ENCODE assay signal across 10 mouse cellular contexts in genomic region chrX:12959467-12960314, GRCm38 (mm10).
DNase-seq lines count a peak whose midpoint lies in the region; ATAC-seq and TF ChIP-seq lines count a peak whose summit lies in the region.
"Had no signal": no experiment of that assay in that cellular context is flagged by ENCODE, and none has a peak within 500 bp of the region (broad histone marks: within the 10 kb centered on the region; RNA-seq: fewer than 3 reads in every experiment).

No protein-coding gene starts in this region.

- no peaks in the 10 kb centered on the region for H3K36me3 ChIP-seq in midbrain, postnatal 0 days (ENCODE audit: insufficient read depth, low read length)
- H3K36me3 ChIP-seq in midbrain, embryonic 11.5 days (ENCODE audit: control insufficient read depth, insufficient read depth, low read length) = no peaks in the 10 kb centered on the region
- H3K36me3 ChIP-seq: embryonic facial prominence, embryonic 13.5 days; liver, embryonic 13.5 days had no signal

- H3K4me3 ChIP-seq in midbrain, postnatal 0 days (ENCODE audit: low read depth, low read length) = no peak overlapping the region
- no peak overlapping the region for H3K4me3 ChIP-seq in midbrain, embryonic 11.5 days (ENCODE audit: low read depth, low read length)
- H3K4me3 ChIP-seq: embryonic facial prominence, embryonic 13.5 days; liver, embryonic 13.5 days had no signal

- no peak overlapping the region for H3K4me2 ChIP-seq in midbrain, postnatal 0 days (ENCODE audit: low read depth, low read length, poor library complexity, severe bottlenecking)
- H3K4me2 ChIP-seq in midbrain, embryonic 11.5 days = no peak overlapping the region
- H3K4me2 ChIP-seq: embryonic facial prominence, embryonic 13.5 days; liver, embryonic 13.5 days had no signal

- TF ChIP-seq CTCF in midbrain, postnatal 0 days (IDR thresholded peaks at IDR 0.05) = no peak

- no peaks in the 10 kb centered on the region for H3K9me3 ChIP-seq in midbrain, postnatal 0 days (ENCODE audit: low read length)
- no peaks in the 10 kb centered on the region for H3K9me3 ChIP-seq in midbrain, embryonic 11.5 days (ENCODE audit: control insufficient read depth, low read length)
- H3K9me3 ChIP-seq: embryonic facial prominence, embryonic 13.5 days; liver, embryonic 13.5 days had no signal

- no peaks in the 10 kb centered on the region for H3K4me1 ChIP-seq in midbrain, postnatal 0 days (ENCODE audit: insufficient read depth, low read length)
- no peaks in the 10 kb centered on the region for H3K4me1 ChIP-seq in midbrain, embryonic 11.5 days (ENCODE audit: control insufficient read depth, insufficient read depth, low read length)
- H3K4me1 ChIP-seq: embryonic facial prominence, embryonic 13.5 days had no signal

- intact Hi-C loops in heart, postnatal 10 days (cut with DNase I) = no loop called here

- H3K27me3 ChIP-seq in midbrain, postnatal 0 days (ENCODE audit: insufficient read depth, low read length) = no peaks in the 10 kb centered on the region
- H3K27me3 ChIP-seq in midbrain, embryonic 11.5 days (ENCODE audit: control insufficient read depth, insufficient read depth, low read length) = no peaks in the 10 kb centered on the region
- H3K27me3 ChIP-seq: liver, embryonic 13.5 days had no signal

- no peak overlapping the region for H3K9ac ChIP-seq in midbrain, postnatal 0 days (replicated peaks; ENCODE audit: low read length, poor library complexity, severe bottlenecking)
- H3K9ac ChIP-seq in midbrain, embryonic 11.5 days (ENCODE audit: low read length) = no peak overlapping the region
- H3K9ac ChIP-seq: embryonic facial prominence, embryonic 13.5 days; liver, embryonic 13.5 days had no signal

- 69% methylated on average over 11 of the region's 11 CpGs for WGBS in midbrain, postnatal 0 days
- WGBS in midbrain, embryonic 11.5 days = 74% methylated on average over 11 of the region's 11 CpGs

- H3K27ac ChIP-seq in midbrain, postnatal 0 days (ENCODE audit: low read depth, low read length) = no peak overlapping the region
- no peak overlapping the region for H3K27ac ChIP-seq in midbrain, embryonic 11.5 days (ENCODE audit: low read depth, low read length)
- H3K27ac ChIP-seq: embryonic facial prominence, embryonic 13.5 days; liver, embryonic 13.5 days had no signal

- DNase-seq in frontal cortex, postnatal 10 days (ENCODE audit: low spot score in 2 of 2) = no peak
- DNase-seq in midbrain, postnatal 0 days (ENCODE audit: low spot score) = peak; percentile 1
- DNase-seq in midbrain, embryonic 11.5 days (ENCODE audit: low spot score, missing footprints) = no peak
- peak; percentile 40 to 44 for DNase-seq in heart, postnatal 10 days
- peak; percentile 11 for DNase-seq in yolk sac, embryonic 10.5 days (ENCODE audit: low spot score)
- DNase-seq in spleen, adult 12 weeks (ENCODE audit: low spot score) = no peak
- DNase-seq in ovary, postnatal 36 days (ENCODE audit: low spot score) = no peak
- DNase-seq: liver, embryonic 13.5 days had no signal

- ATAC-seq in frontal cortex, adult (ENCODE audit: low TSS enrichment) = peak; percentile 82
- ATAC-seq in midbrain, postnatal 0 days (ENCODE audit: low FRiP score) = no peak
- ATAC-seq in midbrain, embryonic 11.5 days (ENCODE audit: low FRiP score) = no peak

Comparison
In these comparisons a context has a peak if more than half of its experiments do, and no peak if none do; other contexts are left out.
1. DNase-seq: peak in midbrain, postnatal 0 days (single experiment), heart, postnatal 10 days (2 of 2) and yolk sac, embryonic 10.5 days (single experiment); none in frontal cortex, postnatal 10 days (0 of 2), midbrain, embryonic 11.5 days (single experiment), spleen, adult 12 weeks (single experiment) and ovary, postnatal 36 days (single experiment).